Mouse (Mus musculus) heart, embryonic 12.5 days (tissue): ENCODE results near the gene C1qtnf3. TPM values are rescaled to one million over a fixed set of nuclear protein-coding genes. Genes with fewer than 3 reads are reported as not detected.

Experiments used
- ATAC-seq: fragments of 200-750 bp; cut with Nextera tagmentation; 2 replicates; pipeline ENCODE4 v1.8.0; 2017; ENCODE audit warnings: moderate TSS enrichment, moderate library complexity; ENCODE audit not compliant: insufficient number of reproducible peaks, low FRiP score
- H3K27ac ChIP-seq: fragments of 300-500 bp; sonication (generic); 2 replicates; pipeline ENCODE4 v1.5.1; 2016; ENCODE audit warnings: mild to moderate bottlenecking, moderate library complexity; ENCODE audit not compliant: poor library complexity, severe bottlenecking
- H3K27me3 ChIP-seq: fragments of 300-500 bp; sonication (generic); replicated peaks from 2 replicates; pipeline ENCODE4 v1.6.1; 2016; ENCODE audit warnings: mild to moderate bottlenecking, moderate library complexity
- H3K36me3 ChIP-seq: fragments of 300-500 bp; sonication (generic); 2 replicates; pipeline ENCODE4 v1.6.1; 2016; ENCODE audit warnings: mild to moderate bottlenecking, moderate library complexity
- H3K4me1 ChIP-seq: fragments of 300-500 bp; sonication (generic); replicated peaks from 2 replicates; pipeline ENCODE4 v1.6.1; 2016; ENCODE audit warnings: mild to moderate bottlenecking
- H3K4me2 ChIP-seq: fragments of 300-500 bp; sonication (generic); 2 replicates; pipeline ENCODE4 v1.6.1; 2016; ENCODE audit warnings: mild to moderate bottlenecking, moderate library complexity
- H3K4me3 ChIP-seq: fragments of 300-500 bp; sonication (generic); 2 replicates; pipeline ENCODE4 v1.5.1; 2016; ENCODE audit warnings: mild to moderate bottlenecking
- H3K9ac ChIP-seq: fragments of 300-500 bp; sonication (generic); 2 replicates; pipeline ENCODE4 v1.6.1; 2016; ENCODE audit warnings: mild to moderate bottlenecking, moderate library complexity
- H3K9me3 ChIP-seq: fragments of 300-500 bp; sonication (generic); replicated peaks from 2 replicates; pipeline ENCODE4 v1.6.1; 2016; ENCODE audit warnings: mild to moderate bottlenecking, moderate library complexity
- WGBS: fragments of 180-500 bp; shearing (Covaris S2); methylation state at CpG from one replicate; pipeline ENCODE4 v1.1.7; 2016; 5-methylcytosine and 5-hydroxymethylcytosine counted together
- polyA plus RNA-seq: library from polyadenylated mRNA; unstranded; fragments of >200 nt; fragmentation: Nextera tagmentation; extraction: Ambion mirVana; gene quantifications from 2 replicates; pipeline ENCODE4 v1.2.1, GENCODE M21; 2016

Gene C1qtnf3
- 0.14 and 0.28 TPM in 2 replicates for polyA plus RNA-seq

- H3K9ac ChIP-seq = no peak within 1 kb of the TSS
Measured at GRCm38 (mm10) chr15:10951951-10952759, at the start of gene C1qtnf3. Gene C1qtnf3 (plus strand): TSS chr15:10952332.

GRCm38 (mm10) chr15:10902360-10902759, 49.8 kb upstream of the C1qtnf3 start:
- Histone ChIP-seq H3K36me3 (no peaks in the 10 kb centered on the region), H3K4me1 (no peaks in the 10 kb centered on the region), H3K27ac (no peak overlapping the region), H3K4me2 (no peak overlapping the region), H3K4me3 (no peak overlapping the region), H3K9ac (no peak overlapping the region), H3K27me3 (no peaks in the 10 kb centered on the region), H3K9me3 (no peaks in the 10 kb centered on the region)
- ATAC-seq = no peak
- 77% methylated on average over 4 of the region's 4 CpGs for WGBS

More at GRCm38 (mm10) chr15:10951951-10952759, at the start of gene C1qtnf3:
- H3K4me1 ChIP-seq = no peaks in the 10 kb centered on the region
- H3K9me3 ChIP-seq = no peaks in the 10 kb centered on the region
- H3K4me2 ChIP-seq = no peak within 1 kb of the TSS
- H3K27ac ChIP-seq = no peak within 1 kb of the TSS
- H3K27me3 ChIP-seq = peaks cover 8% of the 10 kb centered on the region; the same call in 1 of the 2 replicates
- no peak for ATAC-seq
- WGBS = 75% methylated on average over 23 of the region's 23 CpGs
- no peak within 1 kb of the TSS for H3K4me3 ChIP-seq
- no peaks in the 10 kb centered on the region for H3K36me3 ChIP-seq

GRCm38 (mm10) chr15:10916611-10917311, 35.4 kb upstream of the C1qtnf3 start:
- no peaks in the 10 kb centered on the region for H3K4me1 ChIP-seq
- no peaks in the 10 kb centered on the region for H3K36me3 ChIP-seq
- ATAC-seq = no peak
- no peak overlapping the region for H3K27ac ChIP-seq
- 0 out of 2 replicates have a peak, but pooled peaks cover 4% of the 10 kb centered on the region for H3K9me3 ChIP-seq
- H3K9ac ChIP-seq = no peak overlapping the region
- peaks cover 18% of the 10 kb centered on the region for H3K27me3 ChIP-seq
- WGBS = 74% methylated on average over 4 of the region's 4 CpGs
- no peak overlapping the region for H3K4me2 ChIP-seq
- H3K4me3 ChIP-seq = no peak overlapping the region

- ATAC-seq = no peak
- Histone ChIP-seq H3K4me2 (no peak overlapping the region), H3K9ac (no peak overlapping the region), H3K4me1 (no peaks in the 10 kb centered on the region), H3K27ac (no peak overlapping the region), H3K9me3 (0 out of 2 replicates have a peak, but pooled peaks cover 4% of the 10 kb centered on the region), H3K27me3 (peaks cover 18% of the 10 kb centered on the region), H3K36me3 (no peaks in the 10 kb centered on the region), H3K4me3 (no peak overlapping the region)
- 89% methylated on average over 3 of the region's 3 CpGs for WGBS
Measured at GRCm38 (mm10) chr15:10917312-10917660, 34.8 kb upstream of the C1qtnf3 start.

DNA sequence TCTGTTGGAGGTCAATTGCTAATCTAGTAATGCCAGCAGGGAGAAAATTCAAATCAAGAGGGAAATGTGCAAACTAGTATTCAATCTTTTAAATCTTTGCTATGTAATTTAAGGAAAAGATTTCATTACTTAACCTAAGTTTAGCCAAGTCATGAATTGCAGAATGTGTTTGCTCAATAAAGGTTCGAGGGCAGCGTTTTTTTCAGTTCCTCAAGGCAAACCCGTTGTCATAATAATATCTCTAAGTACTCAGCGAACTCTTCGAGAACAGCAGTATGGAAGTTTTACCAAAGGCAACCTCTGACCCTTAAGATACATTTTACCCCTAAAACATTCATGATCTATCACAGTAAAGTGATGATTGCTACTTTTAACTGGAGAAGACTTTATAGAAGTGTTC, 31.9 kb upstream of the C1qtnf3 start:
- Histone ChIP-seq H3K4me1 (no peaks in the 10 kb centered on the region), H3K27me3 (peaks cover 15% of the 10 kb centered on the region), H3K27ac (no peak overlapping the region), H3K9ac (no peak overlapping the region), H3K36me3 (no peaks in the 10 kb centered on the region), H3K4me2 (no peak overlapping the region), H3K4me3 (no peak overlapping the region), H3K9me3 (no peaks in the 10 kb centered on the region)
- WGBS = 59% methylated on average over 5 of the region's 5 CpGs
- no peak for ATAC-seq

GRCm38 (mm10) chr15:10921064-10921463, 31.1 kb upstream of the C1qtnf3 start:
- 16% methylated on average over 4 of the region's 4 CpGs for WGBS
- H3K4me3 ChIP-seq = no peak overlapping the region
- H3K27me3 ChIP-seq = peaks cover 15% of the 10 kb centered on the region
- no peaks in the 10 kb centered on the region for H3K36me3 ChIP-seq
- H3K4me2 ChIP-seq = no peak overlapping the region
- ATAC-seq = no peak
- no peaks in the 10 kb centered on the region for H3K4me1 ChIP-seq
- H3K27ac ChIP-seq = no peak overlapping the region
- no peak overlapping the region for H3K9ac ChIP-seq
- H3K9me3 ChIP-seq = no peaks in the 10 kb centered on the region

DNA sequence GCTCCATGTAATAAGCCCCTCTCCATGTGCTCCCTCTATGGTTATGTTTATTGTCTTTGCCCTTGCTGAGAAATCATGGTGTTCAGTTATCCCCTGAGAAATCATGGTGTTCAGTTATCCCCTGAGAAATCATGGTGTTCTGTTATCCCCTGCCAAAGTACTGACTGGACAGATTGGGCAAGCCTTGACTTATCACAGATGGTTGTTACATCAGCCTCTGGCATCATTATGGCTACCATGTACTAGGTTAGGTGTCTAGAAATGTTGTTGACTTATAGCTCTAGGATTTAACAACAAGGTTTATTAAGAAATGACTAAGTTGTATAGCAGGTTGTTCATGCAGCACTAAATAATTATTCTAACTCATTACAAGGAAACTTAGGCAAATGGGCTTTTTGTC, 30.1 kb upstream of the C1qtnf3 start:
- no peak overlapping the region for H3K4me3 ChIP-seq
- peaks cover 15% of the 10 kb centered on the region for H3K27me3 ChIP-seq
- H3K9ac ChIP-seq = no peak overlapping the region
- no peak overlapping the region for H3K27ac ChIP-seq
- H3K9me3 ChIP-seq = no peaks in the 10 kb centered on the region
- H3K36me3 ChIP-seq = no peaks in the 10 kb centered on the region
- H3K4me2 ChIP-seq = no peak overlapping the region
- no peaks in the 10 kb centered on the region for H3K4me1 ChIP-seq
- ATAC-seq = no peak

DNA sequence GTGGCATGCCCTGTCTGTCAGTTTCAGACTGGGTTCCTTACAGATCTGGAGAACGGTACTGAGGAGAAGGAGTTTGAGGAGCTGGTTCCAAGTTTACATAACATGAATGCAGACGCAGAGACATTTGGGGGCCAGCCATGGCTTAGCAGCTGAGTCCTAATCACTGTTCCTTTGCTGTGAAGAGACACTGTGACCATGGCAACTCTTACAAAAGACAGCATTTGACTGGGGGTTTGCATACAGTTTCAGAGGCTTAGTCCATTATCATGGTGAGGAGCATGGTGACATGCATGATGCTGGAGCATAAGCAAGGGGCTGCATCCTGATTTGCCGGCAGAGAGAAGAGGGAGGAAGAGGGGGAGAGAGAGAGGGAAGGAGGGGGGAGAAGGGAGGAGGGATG, 29.6 kb upstream of the C1qtnf3 start:
- Histone ChIP-seq H3K9ac (no peak overlapping the region), H3K4me2 (no peak overlapping the region), H3K4me1 (no peaks in the 10 kb centered on the region), H3K27ac (no peak overlapping the region), H3K27me3 (peaks cover 12% of the 10 kb centered on the region), H3K4me3 (no peak overlapping the region), H3K36me3 (no peaks in the 10 kb centered on the region), H3K9me3 (no peaks in the 10 kb centered on the region)
- WGBS = 46% methylated on average over 3 of the region's 3 CpGs
- ATAC-seq = no peak

DNA sequence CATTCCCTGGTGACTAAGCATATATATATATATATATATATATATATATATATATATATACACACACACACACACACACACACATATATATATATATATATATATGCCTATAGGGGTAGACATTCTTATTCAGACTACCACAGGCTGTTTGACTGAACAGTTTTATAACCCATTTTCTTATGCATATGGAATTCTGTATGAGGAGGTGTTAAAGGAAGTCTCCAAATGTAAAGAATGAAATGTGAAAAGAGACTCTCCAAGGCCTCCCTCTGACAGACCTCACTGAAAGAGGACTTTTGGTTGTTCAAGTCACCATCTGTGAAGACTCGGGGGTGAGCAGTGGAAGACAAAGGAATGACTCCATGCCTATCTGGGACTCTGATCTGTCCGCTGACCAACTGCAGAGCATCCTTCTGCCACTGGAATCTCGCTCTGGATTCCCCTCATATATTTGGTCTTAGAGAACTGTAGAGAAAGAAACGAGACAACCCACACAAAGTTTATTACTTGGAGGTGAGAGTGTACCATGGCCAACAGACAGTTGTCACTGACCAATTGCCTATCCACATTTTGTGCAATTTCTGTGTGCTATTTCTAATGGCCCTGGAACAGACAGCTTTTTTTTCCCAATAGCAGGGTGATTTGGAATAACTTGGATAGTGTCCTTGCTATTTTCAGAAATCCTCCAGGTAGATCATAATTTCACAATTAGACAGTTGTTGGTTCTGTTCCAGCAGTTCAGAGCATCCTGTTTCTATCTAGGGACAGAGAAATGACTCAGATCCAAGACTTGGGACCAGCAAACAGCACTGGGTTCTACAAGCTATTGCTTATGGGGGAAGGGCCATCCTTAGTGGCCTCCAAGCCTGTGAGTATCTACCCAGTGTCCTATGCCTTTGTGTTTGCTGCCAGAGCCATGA, 28.8 kb upstream of the C1qtnf3 start:
- Histone ChIP-seq H3K27me3 (peaks cover 10% of the 10 kb centered on the region), H3K9ac (no peak overlapping the region), H3K27ac (no peak overlapping the region), H3K4me1 (no peaks in the 10 kb centered on the region), H3K9me3 (no peaks in the 10 kb centered on the region), H3K36me3 (no peaks in the 10 kb centered on the region), H3K4me3 (no peak overlapping the region), H3K4me2 (no peak overlapping the region)
- no peak for ATAC-seq
- 57% methylated on average over 4 of the region's 4 CpGs for WGBS

DNA sequence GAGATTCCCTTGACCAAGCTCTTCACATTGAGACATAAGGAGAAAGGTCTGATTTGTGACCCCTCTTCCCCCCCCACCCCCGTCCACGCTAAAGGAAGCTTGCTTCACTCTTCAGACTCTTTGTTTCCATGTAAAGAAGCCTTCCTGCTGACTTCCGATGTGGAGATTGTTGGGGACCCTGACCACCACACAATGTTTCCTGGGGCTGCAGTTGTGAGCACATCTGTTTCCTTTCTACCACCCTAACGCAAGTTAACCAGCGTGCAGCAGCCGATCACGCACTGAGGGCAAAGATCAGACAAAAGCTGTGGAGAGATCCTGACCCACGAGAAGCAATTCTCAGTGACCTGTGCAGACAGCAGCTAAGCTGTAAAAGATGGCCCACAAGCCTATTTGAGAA, 24.8 kb upstream of the C1qtnf3 start:
- Histone ChIP-seq H3K4me3 (no peak overlapping the region), H3K4me2 (no peak overlapping the region), H3K27ac (no peak overlapping the region), H3K9ac (no peak overlapping the region), H3K4me1 (no peaks in the 10 kb centered on the region), H3K36me3 (no peaks in the 10 kb centered on the region), H3K9me3 (no peaks in the 10 kb centered on the region), H3K27me3 (no peaks in the 10 kb centered on the region; the same call in 1 of the 2 replicates)
- no peak for ATAC-seq
- WGBS = 56% methylated on average over 8 of the region's 8 CpGs
